Mouse (Mus musculus) E14TG2a.4 (cell line): ENCODE measurements around the gene Rassf5.
"Not testable (repeated sequence)": the region's sequence is repeated elsewhere in the genome, so short reads cannot be mapped to it uniquely, and the experiment has no call there.

Experiments
- H3K27me3 ChIP-seq: 2 replicates; pipeline ENCODE4 v1.6.1; 2014; ENCODE audit warnings: low read length, control low read depth; ENCODE audit not compliant: insufficient read depth
- H3K36me3 ChIP-seq: 2 replicates; pipeline ENCODE4 v1.6.1; 2014; ENCODE audit warnings: low read length, control low read depth; ENCODE audit not compliant: insufficient read depth
- H3K4me1 ChIP-seq: replicated peaks from 2 replicates; pipeline ENCODE4 v1.6.1; 2014; ENCODE audit warnings: low read depth, low read length, control low read depth
- H3K4me3 ChIP-seq: replicated peaks from 2 replicates; pipeline ENCODE4 v1.5.1; 2014; ENCODE audit warnings: mild to moderate bottlenecking, low read length
- H3K9me3 ChIP-seq: 2 replicates; pipeline ENCODE4 v1.6.1; 2014; ENCODE audit warnings: low read length, control low read depth
- CTCF ChIP-seq: conservative IDR thresholded peaks from 2 replicates; pipeline ENCODE4 v1.5.1; 2014; ENCODE audit warnings: low read length
- NANOG ChIP-seq: IDR thresholded peaks from 2 replicates; pipeline ENCODE4 v1.6.1; 2014; ENCODE audit warnings: borderline replicate concordance, low read length, mixed read lengths
- POU5F1 ChIP-seq: IDR thresholded peaks from 2 replicates; pipeline ENCODE4 v1.6.1; 2014; ENCODE audit warnings: low read length, borderline replicate concordance

Gene Rassf5

DNA sequence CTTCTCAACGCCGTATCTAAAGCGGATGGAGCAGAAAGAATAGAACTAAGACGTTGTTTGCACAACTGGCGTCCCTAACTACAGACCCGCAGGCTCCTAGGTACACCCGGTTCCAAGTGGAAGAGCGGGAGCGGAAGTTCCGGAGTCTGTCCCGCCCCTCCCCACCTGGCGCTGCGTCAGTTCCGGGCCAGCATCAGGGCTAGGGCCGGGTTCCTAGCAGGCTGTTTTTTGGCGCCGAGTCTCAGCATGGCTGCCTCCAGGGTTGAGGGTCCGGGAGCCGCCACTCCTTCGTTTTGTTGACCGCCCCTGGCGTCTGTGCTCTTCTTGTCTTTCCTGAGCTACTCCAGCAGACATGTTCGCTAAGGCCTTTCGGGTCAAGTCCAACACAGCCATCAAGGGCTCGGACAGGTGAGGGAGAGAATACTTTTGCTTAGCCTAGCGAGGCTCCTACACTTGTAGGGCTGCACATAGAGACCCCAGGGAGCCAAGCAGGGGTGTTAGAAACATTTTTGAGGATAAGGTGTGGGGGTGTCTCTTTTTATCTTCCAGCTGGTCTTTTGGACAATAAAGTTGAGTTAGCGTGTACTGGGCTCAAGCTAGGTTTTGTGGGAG is 91.9 kb downstream of the Rassf5 start, which contains the start of gene Eif2d:
Gene Eif2d (plus strand): TSS at position 164 of the 612 bp plus-strand sequence.
- no peaks in the 10 kb centered on the region for H3K27me3 ChIP-seq
- no peaks in the 10 kb centered on the region for H3K9me3 ChIP-seq
- TF ChIP-seq POU5F1 (no peak), NANOG (no peak), CTCF (no peak)
- peak within 1 kb of the TSS; percentile 97 for H3K4me3 ChIP-seq
- peaks cover 73% of the 10 kb centered on the region for H3K4me1 ChIP-seq
- peaks cover 20% of the 10 kb centered on the region for H3K36me3 ChIP-seq

DNA sequence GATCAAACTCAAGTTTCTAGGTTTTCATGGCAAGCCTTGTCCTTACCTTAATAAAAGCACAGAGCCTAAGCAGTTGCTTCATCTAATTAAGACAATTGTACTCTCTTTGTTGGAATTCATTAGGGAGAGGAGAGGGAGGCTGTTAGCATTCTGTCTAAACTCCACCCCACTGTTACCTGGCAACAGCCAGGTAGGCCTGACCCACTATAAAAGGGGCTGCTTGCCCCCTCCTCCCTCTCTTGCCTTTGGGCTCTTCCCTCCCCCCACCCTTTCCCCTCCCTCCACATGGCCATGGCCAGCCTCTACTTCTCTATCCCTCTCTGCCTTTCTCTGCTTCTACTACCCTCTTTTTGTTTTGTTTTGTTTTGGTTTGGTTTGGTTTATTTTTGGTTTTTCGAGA is 95.6 kb downstream of the Rassf5 start:
- Histone ChIP-seq H3K4me3 (peak overlapping the region; percentile 57), H3K36me3 (0 out of 2 replicates have a peak, but pooled peaks cover under 1% of the 10 kb centered on the region), H3K9me3 (no peaks in the 10 kb centered on the region), H3K4me1 (peaks cover 91% of the 10 kb centered on the region), H3K27me3 (no peaks in the 10 kb centered on the region)
- no peak for TF ChIP-seq CTCF
- TF ChIP-seq POU5F1: no peak
- no peak for TF ChIP-seq NANOG

DNA sequence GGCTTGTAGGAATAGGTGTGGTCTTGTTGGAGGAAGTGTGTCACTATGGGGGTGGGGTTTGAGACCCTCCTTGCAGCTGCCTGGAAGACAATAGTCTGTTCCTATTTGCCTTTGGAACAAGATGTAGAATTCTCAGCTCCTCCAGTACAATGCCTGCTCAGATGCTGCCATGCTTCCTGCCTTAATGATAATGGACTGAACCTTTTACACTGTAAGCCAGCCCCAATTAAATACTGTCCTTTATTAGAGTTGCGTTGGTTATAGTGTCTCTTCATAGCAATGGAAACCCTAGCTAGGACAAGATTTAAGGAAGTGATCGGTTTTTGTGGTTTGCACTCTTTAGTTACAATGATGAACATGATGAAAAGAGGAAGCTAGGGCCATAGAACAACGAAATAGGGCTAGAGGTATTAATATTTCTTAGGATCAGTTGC is 98.9 kb downstream of the Rassf5 start:
- no peaks in the 10 kb centered on the region for H3K36me3 ChIP-seq
- no peak for TF ChIP-seq NANOG
- no peak for TF ChIP-seq POU5F1
- TF ChIP-seq CTCF: no peak
- H3K4me3 ChIP-seq: peak overlapping the region; percentile 71
- no peaks in the 10 kb centered on the region for H3K27me3 ChIP-seq
- H3K9me3 ChIP-seq: no peaks in the 10 kb centered on the region
- peaks cover 81% of the 10 kb centered on the region for H3K4me1 ChIP-seq

DNA sequence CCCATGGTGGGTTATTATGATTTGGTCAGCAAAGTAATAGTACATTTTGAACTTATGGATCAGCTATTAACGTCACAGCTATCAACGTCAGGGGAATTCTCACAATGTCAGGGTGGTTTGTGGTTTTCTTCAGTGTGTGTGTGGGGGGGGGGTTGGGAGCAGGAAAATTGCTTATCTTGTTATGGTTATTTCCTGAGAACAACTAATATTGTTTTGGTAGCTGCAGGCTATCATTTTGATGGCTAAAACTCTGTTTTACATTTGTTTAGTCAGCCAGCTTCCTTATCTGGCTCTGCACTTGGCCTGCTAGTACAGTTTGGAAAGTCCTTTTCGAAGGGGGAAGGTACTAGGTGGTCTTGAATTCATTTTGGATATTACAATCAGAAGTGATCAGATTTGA is 99.8 kb downstream of the Rassf5 start:
- H3K27me3 ChIP-seq, H3K36me3 ChIP-seq, H3K4me3 ChIP-seq, H3K9me3 ChIP-seq: not testable (repeated sequence)
- peaks cover 76% of the 10 kb centered on the region for H3K4me1 ChIP-seq

- Histone ChIP-seq H3K36me3 (no peaks in the 10 kb centered on the region), H3K4me1 (peaks cover 66% of the 10 kb centered on the region), H3K9me3 (no peaks in the 10 kb centered on the region), H3K4me3 (no peak overlapping the region), H3K27me3 (no peaks in the 10 kb centered on the region)
- no peak for TF ChIP-seq CTCF
- no peak for TF ChIP-seq POU5F1
- no peak for TF ChIP-seq NANOG
These were observed 102.6 kb downstream of the Rassf5 start for GRCm38 (mm10) chr1:131142472-131142871.

GRCm38 (mm10) chr1:131141449-131141848 is 103.6 kb downstream of the Rassf5 start:
- no peaks in the 10 kb centered on the region for H3K27me3 ChIP-seq
- peaks cover 1% of the 10 kb centered on the region; the same call in 1 of the 2 replicates for H3K36me3 ChIP-seq
- H3K4me1 ChIP-seq: peaks cover 65% of the 10 kb centered on the region
- H3K4me3 ChIP-seq: no peak overlapping the region
- TF ChIP-seq CTCF (no peak), NANOG (no peak), POU5F1 (no peak)
- H3K9me3 ChIP-seq: no peaks in the 10 kb centered on the region

GRCm38 (mm10) chr1:131139102-131140095 is 105.7 kb downstream of the Rassf5 start:
- H3K4me3 ChIP-seq: peak overlapping the region; percentile 89
- H3K27me3 ChIP-seq: no peaks in the 10 kb centered on the region
- H3K36me3 ChIP-seq: peaks cover 22% of the 10 kb centered on the region
- TF ChIP-seq NANOG (peak; percentile 60; the same call in 1 of the 2 replicates), POU5F1 (no peak), CTCF (no peak)
- no peaks in the 10 kb centered on the region for H3K9me3 ChIP-seq
- H3K4me1 ChIP-seq: peaks cover 65% of the 10 kb centered on the region

- Histone ChIP-seq H3K4me1 (peaks cover 64% of the 10 kb centered on the region), H3K4me3 (peak within 1 kb of the TSS; percentile 89), H3K36me3 (peaks cover 32% of the 10 kb centered on the region), H3K9me3 (no peaks in the 10 kb centered on the region), H3K27me3 (no peaks in the 10 kb centered on the region)
- no peak for TF ChIP-seq NANOG
These were observed 106.7 kb downstream of the Rassf5 start, which contains the start of gene Dyrk3 for GRCm38 (mm10) chr1:131138191-131139016. Dyrk3 (minus strand) TSS chr1:131138340.
